Mouse (Mus musculus) forebrain, embryonic 15.5 days (tissue): ENCODE measurements at regions not wholly inside any gene's neighbourhood (a gene's known extent, or its start where the extent isn't known, plus 50 kb on each side); places are given as distances from the start of the nearest gene placed in this dataset.

ENCODE experiments used
- ATAC-seq: fragments of 200-750 bp; cut with Nextera tagmentation; replicated peaks from 2 replicates; pipeline ENCODE4 v1.8.0; 2017; ENCODE audit warnings: mild to moderate bottlenecking, moderate TSS enrichment, moderate library complexity
- H3K27ac ChIP-seq: fragments of 300-500 bp; sonication (generic); replicated peaks from 2 replicates; pipeline ENCODE4 v1.5.1; 2015; ENCODE audit warnings: mild to moderate bottlenecking, inconsistent platforms
- H3K27me3 ChIP-seq: fragments of 300-500 bp; sonication (generic); 2 replicates; pipeline ENCODE4 v1.6.1; 2015; ENCODE audit warnings: inconsistent platforms
- H3K36me3 ChIP-seq: fragments of 300-500 bp; sonication (generic); 2 replicates; pipeline ENCODE4 v1.6.1; 2015; ENCODE audit warnings: mild to moderate bottlenecking, inconsistent platforms
- H3K4me1 ChIP-seq: fragments of 300-500 bp; sonication (generic); 2 replicates; pipeline ENCODE4 v1.6.1; 2015; ENCODE audit warnings: inconsistent platforms
- H3K4me2 ChIP-seq: fragments of 300-500 bp; sonication (generic); replicated peaks from 2 replicates; pipeline ENCODE4 v1.6.1; 2015; ENCODE audit warnings: mild to moderate bottlenecking, inconsistent platforms
- H3K4me3 ChIP-seq: fragments of 300-500 bp; sonication (generic); 2 replicates; pipeline ENCODE4 v1.5.1; 2015; ENCODE audit warnings: mild to moderate bottlenecking, inconsistent platforms
- H3K9ac ChIP-seq: fragments of 300-500 bp; sonication (generic); replicated peaks from 2 replicates; pipeline ENCODE4 v1.6.1; 2015; ENCODE audit warnings: mild to moderate bottlenecking, inconsistent platforms
- H3K9me3 ChIP-seq: fragments of 300-500 bp; sonication (generic); 2 replicates; pipeline ENCODE4 v1.6.1; 2016; ENCODE audit warnings: inconsistent platforms
- WGBS: fragments of 180-500 bp; shearing (Covaris S2); methylation state at CpG from one replicate; pipeline ENCODE4 v1.1.7; 2015; ENCODE audit warnings: mixed read lengths; 5-methylcytosine and 5-hydroxymethylcytosine counted together

GRCm38 (mm10) chr3:147041201-147041600 is 189.0 kb downstream of the Ttll7 start:
- no peak overlapping the region for H3K27ac ChIP-seq
- ATAC-seq, result no peak
- no peak overlapping the region for H3K4me3 ChIP-seq
- no peak overlapping the region for H3K4me2 ChIP-seq
- no peaks in the 10 kb centered on the region for H3K36me3 ChIP-seq
- H3K9me3 ChIP-seq, result no peaks in the 10 kb centered on the region
- H3K9ac ChIP-seq, result no peak overlapping the region
- no peaks in the 10 kb centered on the region for H3K4me1 ChIP-seq
- WGBS, result 90% methylated on average over 4 of the region's 4 CpGs
- no peaks in the 10 kb centered on the region for H3K27me3 ChIP-seq

DNA sequence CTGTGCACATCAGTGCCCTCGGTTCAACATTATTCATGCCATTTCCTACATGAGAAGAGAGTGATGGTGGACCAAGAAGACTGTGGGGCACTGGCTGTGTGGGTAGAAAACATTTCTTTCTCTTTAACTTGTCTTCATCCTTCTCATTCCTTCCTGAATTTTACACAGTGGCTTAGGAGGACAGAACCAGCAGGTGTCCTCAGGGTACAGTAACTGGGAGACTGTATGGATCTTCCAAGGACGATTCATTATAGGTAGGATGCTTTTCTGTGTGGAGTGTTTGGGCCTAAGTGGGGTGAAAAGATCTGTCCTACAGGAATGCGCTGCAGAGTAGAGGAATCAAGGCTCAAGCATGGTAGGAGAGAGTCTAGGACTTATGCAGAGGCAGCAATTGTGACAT is 190.7 kb downstream of the Ttll7 start:
- H3K27ac ChIP-seq, result no peak overlapping the region
- WGBS, result 84% methylated on average over 3 of the region's 3 CpGs
- ATAC-seq, result no peak
- no peaks in the 10 kb centered on the region for H3K9me3 ChIP-seq
- no peaks in the 10 kb centered on the region for H3K36me3 ChIP-seq
- H3K4me3 ChIP-seq, result no peak overlapping the region
- H3K9ac ChIP-seq, result no peak overlapping the region
- no peaks in the 10 kb centered on the region for H3K4me1 ChIP-seq
- H3K27me3 ChIP-seq, result no peaks in the 10 kb centered on the region
- no peak overlapping the region for H3K4me2 ChIP-seq

DNA sequence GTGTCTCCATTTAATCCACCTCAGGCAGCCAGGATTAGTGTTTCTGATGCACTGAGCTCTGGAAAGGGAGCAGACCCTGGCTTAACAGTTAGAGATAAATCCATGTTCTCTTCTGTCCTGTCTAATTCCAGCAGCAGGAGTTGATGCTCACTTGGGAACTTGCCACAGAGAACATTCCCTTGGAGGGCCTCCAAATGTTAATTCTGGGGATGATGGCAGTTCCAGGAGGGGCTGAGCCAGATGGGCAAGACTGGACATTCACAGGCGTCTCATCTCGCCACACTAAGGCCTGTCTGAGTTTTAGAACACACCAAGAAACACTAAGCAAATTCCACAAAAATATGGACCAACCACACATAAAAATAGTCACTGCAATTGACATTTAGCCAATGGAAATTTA is 194.5 kb downstream of the Ttll7 start:
- Histone ChIP-seq H3K27ac (no peak overlapping the region), H3K36me3 (no peaks in the 10 kb centered on the region), H3K9ac (no peak overlapping the region), H3K9me3 (no peaks in the 10 kb centered on the region), H3K4me1 (no peaks in the 10 kb centered on the region), H3K4me3 (no peak overlapping the region), H3K27me3 (no peaks in the 10 kb centered on the region), H3K4me2 (no peak overlapping the region)
- no peak for ATAC-seq
- 54% methylated on average over 2 of the region's 2 CpGs for WGBS

DNA sequence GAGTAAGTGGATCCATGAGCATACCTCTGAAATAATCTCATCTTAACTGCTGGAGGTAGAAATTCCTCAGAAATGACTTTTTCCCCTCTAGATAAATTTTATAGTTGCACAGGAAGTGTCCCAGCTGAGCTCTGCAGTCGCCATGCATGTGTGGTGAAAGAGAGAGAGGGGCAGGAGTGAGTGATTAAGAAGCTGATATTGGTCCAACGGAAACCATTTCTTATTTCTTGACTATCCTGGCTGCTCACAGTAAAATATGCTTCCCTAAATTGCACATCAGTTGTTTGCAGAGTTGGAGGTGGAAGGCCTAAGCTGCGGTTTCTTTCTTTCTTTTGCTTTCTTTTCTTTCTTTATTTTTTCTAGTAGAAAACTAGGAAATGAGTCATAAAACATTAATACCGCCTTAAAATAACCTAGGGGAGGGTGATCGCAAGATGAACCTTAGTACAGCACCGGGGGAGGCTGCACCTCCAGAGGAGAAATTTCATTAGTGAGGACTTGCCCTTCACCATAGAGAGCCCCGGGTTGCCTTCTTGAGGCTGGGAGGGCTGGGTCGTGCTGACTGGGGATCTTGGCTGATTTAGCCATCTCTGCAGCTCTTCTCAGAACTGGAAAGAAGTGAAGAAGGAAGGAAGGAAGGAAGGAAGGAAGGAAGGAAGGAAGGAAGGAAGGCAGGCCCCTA is 202.1 kb downstream of the Ttll7 start:
- no peak for ATAC-seq
- Histone ChIP-seq H3K27ac (no peak overlapping the region), H3K4me1 (no peaks in the 10 kb centered on the region), H3K4me3 (no peak overlapping the region), H3K4me2 (no peak overlapping the region), H3K36me3 (no peaks in the 10 kb centered on the region), H3K9ac (no peak overlapping the region), H3K27me3 (no peaks in the 10 kb centered on the region), H3K9me3 (no peaks in the 10 kb centered on the region)
- 87% methylated on average over 8 of the region's 8 CpGs for WGBS

DNA sequence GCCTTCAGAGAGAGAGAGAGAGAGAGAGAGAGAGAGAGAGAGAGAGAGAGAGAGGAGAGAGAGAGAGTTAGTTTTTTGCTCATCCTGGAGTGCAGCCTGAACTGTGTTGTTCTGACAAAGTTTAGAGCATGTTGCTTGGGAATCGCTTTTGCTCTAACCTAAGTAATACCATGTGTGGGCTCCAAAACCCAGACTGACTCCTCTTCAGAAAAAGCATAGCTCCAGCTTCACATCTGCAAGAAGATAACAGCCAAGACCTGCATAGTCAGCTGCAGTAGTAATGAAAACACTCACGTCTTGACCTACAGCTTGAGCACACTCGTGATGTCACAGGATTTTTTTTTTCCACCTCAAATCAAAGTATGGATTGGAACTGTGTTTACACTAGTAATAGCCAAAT is 205.7 kb downstream of the Ttll7 start:
- no peak for ATAC-seq
- Histone ChIP-seq H3K36me3 (no peaks in the 10 kb centered on the region), H3K9ac (no peak overlapping the region), H3K27me3 (no peaks in the 10 kb centered on the region), H3K4me2 (no peak overlapping the region), H3K4me1 (no peaks in the 10 kb centered on the region), H3K27ac (no peak overlapping the region), H3K4me3 (no peak overlapping the region), H3K9me3 (no peaks in the 10 kb centered on the region)
- whole genome bisulfite sequencing, result 89% methylated on average over 3 of the region's 3 CpGs

DNA sequence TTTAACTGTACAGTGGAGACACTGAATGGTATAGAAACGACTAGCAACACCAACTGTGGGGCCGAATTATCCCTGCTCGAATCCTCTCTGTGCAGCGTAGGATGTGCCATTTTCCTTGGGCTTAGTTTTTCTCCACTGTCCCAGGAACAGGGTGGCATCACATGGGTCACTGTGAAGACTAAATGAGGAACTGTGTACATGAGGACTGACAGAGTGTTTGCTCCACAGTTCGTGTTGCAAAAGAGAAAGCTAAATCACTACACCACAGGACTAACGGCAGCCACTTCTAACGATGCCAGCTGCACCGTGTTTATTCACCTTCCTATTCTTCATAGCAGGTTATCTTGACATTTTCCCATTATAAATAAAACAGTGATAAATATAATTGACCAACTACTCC is 208.5 kb downstream of the Ttll7 start:
- peaks cover 19% of the 10 kb centered on the region for H3K4me1 ChIP-seq
- no peaks in the 10 kb centered on the region for H3K9me3 ChIP-seq
- H3K4me2 ChIP-seq, result no peak overlapping the region
- WGBS, result 74% methylated on average over 8 of the region's 8 CpGs
- no peak overlapping the region for H3K9ac ChIP-seq
- H3K27ac ChIP-seq, result no peak overlapping the region
- H3K36me3 ChIP-seq, result no peaks in the 10 kb centered on the region
- H3K27me3 ChIP-seq, result no peaks in the 10 kb centered on the region
- H3K4me3 ChIP-seq, result no peak overlapping the region
- ATAC-seq, result no peak

DNA sequence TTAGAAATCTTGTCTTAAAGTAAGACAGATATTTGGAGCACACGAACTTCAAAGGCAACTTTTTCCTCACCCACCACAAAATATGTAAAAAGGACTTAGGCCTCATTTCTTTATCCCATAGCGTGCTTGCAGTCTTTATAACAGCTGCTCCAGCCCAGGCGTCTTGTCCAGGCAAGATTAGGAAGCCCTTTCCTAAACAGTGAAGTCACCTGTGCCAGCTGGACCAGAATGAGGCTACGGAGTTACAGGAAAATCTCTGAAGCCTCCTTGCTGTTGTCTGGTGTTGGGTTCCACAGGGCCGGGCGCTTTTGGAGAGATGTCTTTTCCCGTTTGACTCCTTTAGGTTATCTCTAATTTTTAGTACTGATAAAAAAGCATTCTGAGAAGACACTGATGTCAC is 210.3 kb downstream of the Ttll7 start:
- Histone ChIP-seq H3K9ac (no peak overlapping the region), H3K4me2 (no peak overlapping the region), H3K27ac (no peak overlapping the region), H3K4me1 (peaks cover 19% of the 10 kb centered on the region), H3K4me3 (no peak overlapping the region), H3K36me3 (no peaks in the 10 kb centered on the region), H3K9me3 (no peaks in the 10 kb centered on the region), H3K27me3 (no peaks in the 10 kb centered on the region)
- ATAC-seq, result no peak
- 83% methylated on average over 7 of the region's 7 CpGs for WGBS

- WGBS, result 21% methylated on average over 16 of the region's 16 CpGs
- peak; percentile 97 for ATAC-seq
Observed at GRCm38 (mm10) chr3:147063578-147064442, 211.6 kb downstream of the Ttll7 start.

DNA sequence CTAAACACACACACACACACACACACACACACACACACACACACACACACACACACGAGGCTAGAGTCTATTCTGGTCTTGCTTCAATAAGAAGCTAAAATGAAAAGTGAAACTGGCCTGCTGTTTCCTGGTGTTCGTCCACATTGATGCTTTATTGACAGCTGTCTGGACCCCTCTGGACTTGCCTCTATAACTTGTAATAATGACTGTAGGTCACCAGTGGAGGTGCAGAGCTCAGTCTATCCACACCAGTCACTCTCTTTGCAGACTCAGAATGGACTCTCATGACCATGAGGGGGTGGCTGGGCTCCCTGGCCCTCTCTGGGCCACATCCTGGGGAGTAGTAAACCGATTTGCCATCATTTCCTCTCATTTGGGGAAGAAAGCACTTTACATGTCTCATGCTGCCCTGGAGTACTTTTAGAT is 212.3 kb downstream of the Ttll7 start:
- 20% methylated on average over 3 of the region's 3 CpGs for WGBS
- peaks cover 19% of the 10 kb centered on the region for H3K4me1 ChIP-seq
- H3K9me3 ChIP-seq, result no peaks in the 10 kb centered on the region
- no peak overlapping the region for H3K4me3 ChIP-seq
- H3K36me3 ChIP-seq, result no peaks in the 10 kb centered on the region
- no peak overlapping the region for H3K9ac ChIP-seq
- H3K27ac ChIP-seq, result peak overlapping the region; percentile 75
- 0 out of 2 replicates have a peak overlapping the region, but pooled peaks have one; percentile 4 for H3K4me2 ChIP-seq
- H3K27me3 ChIP-seq, result no peaks in the 10 kb centered on the region
- ATAC-seq, result peak; percentile 20

More at GRCm38 (mm10) chr3:147063578-147064442, 211.6 kb downstream of the Ttll7 start:
- H3K4me2 ChIP-seq, result peak overlapping the region; percentile 11; the same call in 1 of the 2 replicates
- H3K4me3 ChIP-seq, result no peak overlapping the region
- H3K36me3 ChIP-seq, result no peaks in the 10 kb centered on the region
- H3K9ac ChIP-seq, result no peak overlapping the region
- H3K4me1 ChIP-seq, result peaks cover 19% of the 10 kb centered on the region
- H3K9me3 ChIP-seq, result no peaks in the 10 kb centered on the region
- no peaks in the 10 kb centered on the region for H3K27me3 ChIP-seq
- H3K27ac ChIP-seq, result peak overlapping the region; percentile 75

- no peaks in the 10 kb centered on the region for H3K4me1 ChIP-seq
- H3K27me3 ChIP-seq, result no peaks in the 10 kb centered on the region
- no peak for ATAC-seq
- no peak overlapping the region for H3K4me3 ChIP-seq
- 85% methylated on average over 2 of the region's 2 CpGs for WGBS
- H3K9me3 ChIP-seq, result no peaks in the 10 kb centered on the region
- no peaks in the 10 kb centered on the region for H3K36me3 ChIP-seq
- no peak overlapping the region for H3K4me2 ChIP-seq
- no peak overlapping the region for H3K9ac ChIP-seq
- H3K27ac ChIP-seq, result no peak overlapping the region
Observed at GRCm38 (mm10) chr3:147070972-147071371, 218.8 kb downstream of the Ttll7 start.

DNA sequence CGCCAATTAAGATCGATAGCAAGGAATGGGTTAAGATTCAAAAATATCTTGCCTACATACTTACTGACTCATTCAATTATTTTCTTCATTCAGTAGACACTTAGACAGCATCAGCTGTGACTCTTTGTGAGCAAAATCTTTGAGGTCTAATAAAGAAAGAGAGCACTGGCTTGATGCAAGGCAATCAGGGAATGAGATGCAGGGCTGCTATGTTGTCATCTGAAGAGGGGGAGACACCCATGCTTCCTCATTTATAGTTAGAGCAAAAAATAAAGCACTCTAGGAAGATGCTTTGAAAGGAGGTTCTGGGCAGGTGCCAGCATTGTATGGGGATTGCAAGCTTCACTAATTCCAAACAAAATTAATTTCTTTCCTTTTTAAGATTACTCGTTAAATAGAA is 228.0 kb downstream of the Ttll7 start:
- H3K9me3 ChIP-seq, result no peaks in the 10 kb centered on the region
- 0 out of 2 replicates have a peak, but pooled peaks have one; percentile 46 for ATAC-seq
- peaks cover 46% of the 10 kb centered on the region for H3K4me1 ChIP-seq
- no peak overlapping the region for H3K4me2 ChIP-seq
- H3K27ac ChIP-seq, result no peak overlapping the region; the same call in 1 of the 2 replicates
- no peak overlapping the region for H3K9ac ChIP-seq
- H3K36me3 ChIP-seq, result no peaks in the 10 kb centered on the region
- H3K4me3 ChIP-seq, result no peak overlapping the region
- no peaks in the 10 kb centered on the region for H3K27me3 ChIP-seq
- WGBS, result 34% methylated on average over 3 of the region's 3 CpGs

DNA sequence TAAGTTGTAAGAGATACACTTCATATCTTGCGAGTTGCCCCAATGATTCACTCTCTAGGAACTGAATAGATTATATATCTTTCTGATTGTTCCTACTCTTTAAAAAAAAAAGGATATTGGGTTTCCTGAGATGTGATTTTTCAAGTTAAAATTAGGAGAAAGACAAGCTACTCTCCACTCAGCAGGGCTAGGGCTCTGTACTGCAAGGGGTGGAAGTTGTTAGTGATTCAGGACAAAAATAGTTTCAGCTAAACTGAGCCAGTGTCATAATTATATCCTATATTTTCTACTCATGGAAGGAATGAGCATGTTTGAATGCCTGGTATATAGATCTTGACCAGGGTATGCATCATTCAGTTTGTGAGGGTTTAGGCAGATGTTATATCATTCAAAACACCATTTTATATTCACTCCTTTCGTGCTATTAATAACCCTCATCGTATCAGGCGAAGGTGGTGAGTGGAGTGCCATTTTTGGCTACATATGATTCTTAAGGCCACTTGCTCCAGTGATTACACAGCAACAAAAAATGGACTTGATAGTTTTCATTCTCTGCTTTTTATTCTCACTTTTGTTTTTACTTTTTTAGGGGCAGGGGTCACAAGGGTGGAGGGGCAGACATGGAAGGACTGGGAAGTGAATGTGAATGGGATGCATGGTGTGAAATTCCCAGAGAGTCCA is 228.7 kb downstream of the Ttll7 start:
- peaks cover 46% of the 10 kb centered on the region for H3K4me1 ChIP-seq
- H3K27me3 ChIP-seq, result no peaks in the 10 kb centered on the region
- H3K27ac ChIP-seq, result no peak overlapping the region
- 47% methylated on average over 4 of the region's 4 CpGs for WGBS
- no peak for ATAC-seq
- H3K9ac ChIP-seq, result no peak overlapping the region
- H3K36me3 ChIP-seq, result no peaks in the 10 kb centered on the region
- no peak overlapping the region for H3K4me2 ChIP-seq
- H3K4me3 ChIP-seq, result no peak overlapping the region
- H3K9me3 ChIP-seq, result no peaks in the 10 kb centered on the region
